Comparison of ENCODE assay signal across 16 mouse cellular contexts in genomic region chr5:118039241-118039668, GRCm38 (mm10). TPM values are rescaled to one million over a fixed set of nuclear protein-coding genes. Genes with fewer than 3 reads are reported as not detected.
DNase-seq lines count a peak whose midpoint lies in the region; ATAC-seq and TF ChIP-seq lines count a peak whose summit lies in the region.
"Had no signal": no experiment of that assay in that cellular context is flagged by ENCODE, and none has a peak within 500 bp of the region (broad histone marks: within the 10 kb centered on the region; RNA-seq: fewer than 3 reads in every experiment).

No protein-coding gene starts in this region.

- H3K27ac ChIP-seq in left cerebral cortex, adult 2 months: 0 out of 2 replicates have a peak overlapping the region, but pooled peaks have one; percentile 26
- no peak overlapping the region for H3K27ac ChIP-seq in midbrain, postnatal 0 days (ENCODE audit: low read depth, low read length)
- H3K27ac ChIP-seq: heart, embryonic 15.5 days; hindbrain, embryonic 10.5 days; intestine, embryonic 15.5 days; lung, embryonic 15.5 days; neural tube, embryonic 12.5 days had no signal

- no peak overlapping the region for H3K9ac ChIP-seq in midbrain, postnatal 0 days (replicated peaks; ENCODE audit: low read length, poor library complexity, severe bottlenecking)
- H3K9ac ChIP-seq: heart, embryonic 15.5 days; intestine, embryonic 15.5 days; lung, embryonic 15.5 days; neural tube, embryonic 12.5 days had no signal

- intact Hi-C loops in left cerebral cortex, adult 2 months (cut with DNase I): no loop called here
- intact Hi-C loops in left cerebral cortex, postnatal 14 days (cut with DNase I): no loop called here
- intact Hi-C loops in heart, postnatal 14 days (cut with DNase I): no loop called here

- TF ChIP-seq CTCF in left cerebral cortex, adult 2 months (IDR thresholded peaks at IDR 0.05): no peak
- no peak for TF ChIP-seq CTCF in midbrain, postnatal 0 days (IDR thresholded peaks at IDR 0.05)

- no peak for ATAC-seq in midbrain, postnatal 0 days (ENCODE audit: low FRiP score)
- ATAC-seq: intestine, embryonic 15.5 days had no signal

- H3K4me3 ChIP-seq in left cerebral cortex, adult 2 months: no peak overlapping the region
- H3K4me3 ChIP-seq in midbrain, postnatal 0 days (ENCODE audit: low read depth, low read length): no peak overlapping the region
- H3K4me3 ChIP-seq: heart, embryonic 15.5 days; hindbrain, embryonic 10.5 days; intestine, embryonic 15.5 days; lung, embryonic 15.5 days; neural tube, embryonic 12.5 days had no signal

- no peaks in the 10 kb centered on the region for H3K27me3 ChIP-seq in midbrain, postnatal 0 days (ENCODE audit: insufficient read depth, low read length)
- H3K27me3 ChIP-seq: heart, embryonic 15.5 days; intestine, embryonic 15.5 days; lung, embryonic 15.5 days had no signal

- no peaks in the 10 kb centered on the region for H3K36me3 ChIP-seq in midbrain, postnatal 0 days (ENCODE audit: insufficient read depth, low read length)
- H3K36me3 ChIP-seq: heart, embryonic 15.5 days; hindbrain, embryonic 10.5 days; intestine, embryonic 15.5 days; lung, embryonic 15.5 days; neural tube, embryonic 12.5 days had no signal

- peak; percentile 53 for DNase-seq in cerebellum, adult 11 months
- DNase-seq in cerebellum, postnatal 4 days (ENCODE audit: low spot score in 2 of 2): no peak
- DNase-seq in left cerebral cortex, adult 2 months (ENCODE audit: extremely low spot score in 1 of 2, low spot score in 2 of 2): no peak
- DNase-seq in left cerebral cortex, postnatal 14 days (ENCODE audit: low spot score in 2 of 2): no peak
- peak; percentile 74 for DNase-seq in cerebellum, adult 9-11 months
- peak; percentile 26 for DNase-seq in midbrain, postnatal 0 days (ENCODE audit: low spot score)
- no peak for DNase-seq in spleen, postnatal 10 days (ENCODE audit: low spot score in 2 of 2)
- DNase-seq in heart, postnatal 14 days: no peak
- DNase-seq: adrenal gland, adult 2 months; right cerebral cortex, postnatal 14 days; thymus, postnatal 36 days had no signal

- 21% methylated on average over 12 of the region's 12 CpGs for WGBS in midbrain, postnatal 0 days

- H3K4me2 ChIP-seq in midbrain, postnatal 0 days (ENCODE audit: low read depth, low read length, poor library complexity, severe bottlenecking): no peak overlapping the region
- H3K4me2 ChIP-seq: heart, embryonic 15.5 days; intestine, embryonic 15.5 days; lung, embryonic 15.5 days; neural tube, embryonic 12.5 days had no signal

- H3K4me1 ChIP-seq in midbrain, postnatal 0 days (ENCODE audit: insufficient read depth, low read length): no peaks in the 10 kb centered on the region; the same call in 1 of the 2 replicates

- no peaks in the 10 kb centered on the region for H3K9me3 ChIP-seq in midbrain, postnatal 0 days (ENCODE audit: low read length)
- H3K9me3 ChIP-seq: heart, embryonic 15.5 days; intestine, embryonic 15.5 days; lung, embryonic 15.5 days; neural tube, embryonic 12.5 days had no signal

RNA-seq across cellular contexts. Expression of gene Tesc, which starts 11.7 kb away (rescaled TPM):
- total RNA-seq in left cerebral cortex, adult 2 months (2021): 10 to 100 TPM; 82.0 to 87.3 TPM
- total RNA-seq in left cerebral cortex, postnatal 14 days (2021): 10 to 100 TPM; 58.0 to 60.3 TPM
- 3.6 and 4.7 TPM in 2 replicates for total RNA-seq in midbrain, postnatal 0 days (2014; rRNA removed)
- 5.5 and 8.2 TPM in 2 replicates for polyA plus RNA-seq in midbrain, postnatal 0 days (2015; fragmentation: Nextera tagmentation; extraction: Ambion mirVana)
- 100 to 1,000 TPM; 164 to 168 TPM for total RNA-seq in heart, postnatal 14 days (2021)

Comparison
In these comparisons a context has a peak if more than half of its experiments do, and no peak if none do; other contexts are left out.
1. DNase-seq: peak in cerebellum, adult 11 months (single experiment), cerebellum, adult 9-11 months (single experiment) and midbrain, postnatal 0 days (single experiment); none in cerebellum, postnatal 4 days (0 of 2), left cerebral cortex, adult 2 months (0 of 2), left cerebral cortex, postnatal 14 days (0 of 2), spleen, postnatal 10 days (0 of 2) and heart, postnatal 14 days (0 of 2).
2. RNA of gene Tesc, which starts 11.7 kb away (total RNA-seq): 164 to 168 TPM in heart, postnatal 14 days, 82.0 to 87.3 TPM in left cerebral cortex, adult 2 months and 58.0 to 60.3 TPM in left cerebral cortex, postnatal 14 days; 3.6 to 4.7 TPM in midbrain, postnatal 0 days; every median in the first group is over 10 times any median in the second.